Mouse (Mus musculus): ENCODE measurements around the gene Pou3f3.

DNA sequence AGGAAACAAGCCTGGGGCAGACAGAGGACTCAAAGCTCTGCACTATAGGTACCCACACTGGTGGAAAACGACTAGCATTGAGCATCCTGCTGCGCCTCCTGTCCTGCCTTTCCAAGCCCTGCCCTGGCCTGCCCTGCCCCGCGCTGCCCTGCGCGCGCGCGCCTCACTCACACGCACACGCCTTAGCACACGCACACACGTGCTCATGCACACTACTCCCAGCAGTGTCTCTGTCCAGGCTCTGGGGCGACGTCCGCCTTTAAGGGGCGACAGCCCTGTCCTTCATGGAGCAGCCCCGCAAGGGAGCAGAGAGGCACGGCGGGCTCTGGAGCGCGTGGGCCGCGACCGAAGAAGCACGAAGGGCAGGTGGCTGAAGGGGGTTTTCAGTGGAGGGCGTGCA lies 11.2 kb upstream of the Pou3f3 start:
- no peak for TF ChIP-seq CTCF (IDR thresholded peaks at IDR 0.05; ENCODE audit: low read depth)
- no peak for TF ChIP-seq EP300 (IDR thresholded peaks at IDR 0.05; ENCODE audit: low read depth)
